Mouse (Mus musculus) liver, adult 2 months (tissue): ENCODE measurements around the gene Kctd20.

Experiments
- CTCF ChIP-seq: fragments of 200-500 bp; IDR thresholded peaks from 2 replicates; pipeline ENCODE4 v1.5.1; 2011; ENCODE audit warnings: low read depth, low read length, control low read depth
- POLR2A ChIP-seq: fragments of 200-500 bp; IDR thresholded peaks from 2 replicates; pipeline ENCODE4 v1.6.1; 2011; ENCODE audit warnings: low read length, control low read depth; ENCODE audit not compliant: insufficient read depth; ENCODE audit errors: extremely low read depth

DNA sequence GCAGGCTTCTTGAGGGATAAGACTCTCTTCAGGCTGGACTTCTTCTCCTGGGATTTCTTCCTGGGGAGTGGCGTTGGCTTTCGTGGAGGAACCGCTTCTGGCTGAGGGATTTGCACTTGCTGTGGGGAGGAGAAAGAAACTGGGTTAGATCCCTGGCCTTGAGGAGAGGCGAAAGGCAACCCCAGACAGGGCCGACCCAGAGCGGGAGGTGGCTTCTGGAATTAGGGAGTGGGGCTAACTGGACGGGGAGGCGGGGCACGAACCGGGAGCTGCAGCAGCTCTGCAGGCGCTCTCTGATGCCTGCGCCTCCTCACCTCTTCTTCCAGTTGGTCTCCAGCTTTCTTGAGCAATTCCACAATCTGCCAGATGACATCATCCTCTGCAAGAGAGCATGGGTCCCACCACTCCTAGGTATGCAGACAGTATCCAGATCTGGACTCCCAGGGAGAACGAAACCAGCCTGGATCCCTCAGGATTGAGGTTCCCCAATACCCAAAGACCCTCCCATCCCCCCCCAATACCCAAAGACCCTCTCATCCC, 46.3 kb upstream of the Kctd20 start:
- TF ChIP-seq POLR2A (no peak), CTCF (no peak)
